Mouse (Mus musculus) heart, postnatal 0 days (tissue): ENCODE measurements around the gene Tssk4.

Source experiments
- CTCF ChIP-seq: IDR thresholded peaks from 2 replicates; pipeline ENCODE4 v1.5.1; 2016; ENCODE audit warnings: antibody characterized with exemption, control low read depth, low read depth
- EP300 ChIP-seq: IDR thresholded peaks from 2 replicates; pipeline ENCODE4 v1.6.1; 2016; ENCODE audit warnings: antibody characterized with exemption, low read depth

DNA sequence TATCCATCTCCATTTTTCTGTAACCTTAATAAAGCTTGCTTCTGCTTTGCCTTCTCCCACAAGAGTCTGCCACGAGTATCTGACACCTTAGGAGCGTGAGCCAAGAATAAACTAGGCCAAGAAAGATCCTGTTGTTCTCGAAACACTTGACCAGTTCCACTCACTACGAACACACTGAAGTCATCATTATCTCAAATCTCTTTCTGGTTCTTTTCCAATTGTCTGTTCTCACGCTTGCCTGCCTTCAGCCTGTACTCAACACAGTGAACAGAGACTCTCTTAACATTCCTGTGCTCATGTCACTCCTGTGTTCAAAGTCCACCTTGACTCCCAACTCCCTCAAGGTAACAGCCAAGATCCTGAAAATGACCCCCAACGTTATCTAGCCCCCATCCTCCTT is 36.6 kb upstream of the Tssk4 start:
- TF ChIP-seq CTCF (no peak), EP300 (no peak)
